Mouse (Mus musculus) lung, postnatal 0 days (tissue): Measurements from ENCODE around the gene Rab11fip3. TPM values are rescaled to one million over a fixed set of nuclear protein-coding genes. Genes with fewer than 3 reads are reported as not detected.

Source experiments
- ATAC-seq: fragments of 200-750 bp; cut with Nextera tagmentation; 2 replicates; pipeline ENCODE4 v1.8.0; 2017; ENCODE audit warnings: moderate library complexity
- DNase-seq: peaks from one replicate; pipeline ENCODE4 v3.0.0-alpha.2; 2016; ENCODE audit warnings: low spot score
- H3K27ac ChIP-seq: fragments of 300-500 bp; sonication (generic); 2 replicates; pipeline ENCODE4 v1.5.1; 2014; ENCODE audit warnings: antibody characterized with exemption, mild to moderate bottlenecking, low read length, mixed read lengths
- H3K27me3 ChIP-seq: fragments of 300-500 bp; sonication (generic); replicated peaks from 2 replicates; pipeline ENCODE4 v1.6.1; 2014; ENCODE audit warnings: low read length, mixed read lengths; ENCODE audit not compliant: insufficient read depth
- H3K36me3 ChIP-seq: fragments of 300-500 bp; sonication (generic); 2 replicates; pipeline ENCODE4 v1.6.1; 2014; ENCODE audit warnings: low read length, mixed read lengths; ENCODE audit not compliant: insufficient read depth
- H3K4me1 ChIP-seq: fragments of 300-500 bp; sonication (generic); 2 replicates; pipeline ENCODE4 v1.6.1; 2014; ENCODE audit warnings: antibody characterized with exemption, low read depth, low read length, mixed read lengths; ENCODE audit not compliant: insufficient read depth
- H3K4me2 ChIP-seq: fragments of 300-500 bp; sonication (generic); replicated peaks from 2 replicates; pipeline ENCODE4 v1.6.1; 2014; ENCODE audit warnings: low read depth, mild to moderate bottlenecking, low read length, moderate library complexity, mixed read lengths
- H3K4me3 ChIP-seq: fragments of 300-500 bp; sonication (generic); 2 replicates; pipeline ENCODE4 v1.5.1; 2014; ENCODE audit warnings: low read depth, low read length
- H3K9ac ChIP-seq: fragments of 300-500 bp; sonication (generic); replicated peaks from 2 replicates; pipeline ENCODE4 v1.6.1; 2014; ENCODE audit warnings: low read depth, mild to moderate bottlenecking
- H3K9me3 ChIP-seq: fragments of 300-500 bp; sonication (generic); 2 replicates; pipeline ENCODE4 v1.6.1; 2016; ENCODE audit warnings: low read length, mixed read lengths
- CTCF ChIP-seq: IDR thresholded peaks from 2 replicates; pipeline ENCODE4 v1.5.1; 2016; ENCODE audit warnings: antibody characterized with exemption, mild to moderate bottlenecking
- EP300 ChIP-seq: IDR thresholded peaks from 2 replicates; pipeline ENCODE4 v1.6.1; 2016; ENCODE audit warnings: antibody characterized with exemption, mild to moderate bottlenecking, control low read depth
- WGBS: fragments of 180-500 bp; shearing (Covaris S2); extraction: QIAGEN DNeasy Blood & Tissue Kit; methylation state at CpG from one replicate; pipeline ENCODE4 v1.1.7; 2014; 5-methylcytosine and 5-hydroxymethylcytosine counted together
- polyA plus RNA-seq: library from polyadenylated mRNA; unstranded; fragments of >200 nt; fragmentation: Nextera tagmentation; extraction: Ambion mirVana; gene quantifications from 2 replicates; pipeline ENCODE4 v1.2.1, GENCODE M21; 2015

Gene Rab11fip3
- polyA plus RNA-seq, 1 experiment from 2014 or later = 7.2 TPM

- Histone ChIP-seq H3K4me1 (0 out of 2 replicates have a peak, but pooled peaks cover 7% of the 10 kb centered on the region), H3K36me3 (no peaks in the 10 kb centered on the region; the same call in 1 of the 2 replicates), H3K9me3 (no peaks in the 10 kb centered on the region), H3K27ac (peak overlapping the region; percentile 34; the same call in 1 of the 2 replicates), H3K4me2 (no peak overlapping the region), H3K27me3 (no peaks in the 10 kb centered on the region), H3K4me3 (no peak overlapping the region), H3K9ac (no peak overlapping the region)
- WGBS = 17% methylated on average over 3 of the region's 3 CpGs
- ATAC-seq = peak; percentile 55
- peak; percentile 71 for DNase-seq
- no peak for TF ChIP-seq EP300
- TF ChIP-seq CTCF = no peak
Observed at GRCm38 (mm10) chr17:25967652-25968051, 101.7 kb downstream of the Rab11fip3 start.

GRCm38 (mm10) chr17:25964271-25964670, 105.1 kb downstream of the Rab11fip3 start:
- Histone ChIP-seq H3K4me1 (0 out of 2 replicates have a peak, but pooled peaks cover 7% of the 10 kb centered on the region), H3K4me2 (no peak overlapping the region), H3K27ac (no peak overlapping the region), H3K9ac (no peak overlapping the region), H3K9me3 (no peaks in the 10 kb centered on the region), H3K27me3 (no peaks in the 10 kb centered on the region), H3K36me3 (no peaks in the 10 kb centered on the region; the same call in 1 of the 2 replicates), H3K4me3 (no peak overlapping the region)
- peak; percentile 25; the same call in 1 of the 2 replicates for ATAC-seq
- no peak for TF ChIP-seq CTCF
- no peak for TF ChIP-seq EP300
- DNase-seq = peak; percentile 9
- 76% methylated on average over 7 of the region's 7 CpGs for WGBS

- Histone ChIP-seq H3K27ac (no peak overlapping the region), H3K4me3 (no peak overlapping the region), H3K27me3 (no peaks in the 10 kb centered on the region), H3K36me3 (no peaks in the 10 kb centered on the region; the same call in 1 of the 2 replicates), H3K9ac (no peak overlapping the region), H3K9me3 (no peaks in the 10 kb centered on the region), H3K4me1 (0 out of 2 replicates have a peak, but pooled peaks cover 2% of the 10 kb centered on the region), H3K4me2 (no peak overlapping the region)
- no peak for DNase-seq
- WGBS = 97% methylated on average over 7 of the region's 7 CpGs
- no peak for ATAC-seq
- TF ChIP-seq EP300 = no peak
- TF ChIP-seq CTCF = no peak
Observed at GRCm38 (mm10) chr17:25962413-25962905, 106.9 kb downstream of the Rab11fip3 start.

GRCm38 (mm10) chr17:25961566-25961965, 107.8 kb downstream of the Rab11fip3 start:
- Histone ChIP-seq H3K27ac (no peak overlapping the region), H3K4me3 (no peak overlapping the region), H3K9me3 (no peaks in the 10 kb centered on the region), H3K4me1 (no peaks in the 10 kb centered on the region), H3K9ac (no peak overlapping the region), H3K27me3 (no peaks in the 10 kb centered on the region), H3K36me3 (no peaks in the 10 kb centered on the region; the same call in 1 of the 2 replicates), H3K4me2 (no peak overlapping the region)
- no peak for DNase-seq
- no peak for TF ChIP-seq EP300
- TF ChIP-seq CTCF = no peak
- no peak for ATAC-seq
- 92% methylated on average over 5 of the region's 5 CpGs for WGBS

- Histone ChIP-seq H3K9ac (no peak overlapping the region), H3K36me3 (no peaks in the 10 kb centered on the region; the same call in 1 of the 2 replicates), H3K9me3 (no peaks in the 10 kb centered on the region), H3K4me1 (no peaks in the 10 kb centered on the region), H3K4me2 (no peak overlapping the region), H3K27ac (no peak overlapping the region), H3K27me3 (no peaks in the 10 kb centered on the region), H3K4me3 (no peak overlapping the region)
- DNase-seq (no peak), ATAC-seq (no peak)
- 88% methylated on average over 21 of the region's 23 CpGs for WGBS
- TF ChIP-seq EP300 = no peak
- TF ChIP-seq CTCF = no peak
Observed at GRCm38 (mm10) chr17:25959630-25960467, 109.5 kb downstream of the Rab11fip3 start.

- H3K9ac ChIP-seq = no peak overlapping the region
- H3K4me1 ChIP-seq = no peaks in the 10 kb centered on the region
- DNase-seq = no peak
- H3K27ac ChIP-seq = no peak overlapping the region
- no peaks in the 10 kb centered on the region; the same call in 1 of the 2 replicates for H3K36me3 ChIP-seq
- no peak overlapping the region for H3K4me2 ChIP-seq
- no peak overlapping the region for H3K4me3 ChIP-seq
- TF ChIP-seq EP300 (no peak), CTCF (no peak)
- ATAC-seq = no peak
- 90% methylated on average over 11 of the region's 11 CpGs for WGBS
- H3K27me3 ChIP-seq = no peaks in the 10 kb centered on the region
- H3K9me3 ChIP-seq = no peaks in the 10 kb centered on the region
Observed at GRCm38 (mm10) chr17:25958771-25959494, 110.4 kb downstream of the Rab11fip3 start.
